Mouse (Mus musculus): Measurements from ENCODE around the gene Defb19.
A peak's percentile ranks its signal among the peaks of the same experiment; 100 is the strongest.

The Defb19 gene

GRCm38 (mm10) chr2:152607746-152608145, 27.6 kb upstream of the Defb19 start:
- DNase-seq (ENCODE audit: low read depth, low spot score): no peak
- no peaks in the 10 kb centered on the region for H3K27me3 ChIP-seq (ENCODE audit: control insufficient read depth, insufficient read depth, low read length, poor library complexity, severe bottlenecking)
- no peaks in the 10 kb centered on the region for H3K36me3 ChIP-seq (ENCODE audit: control insufficient read depth, insufficient read depth, low read length, poor library complexity, severe bottlenecking)

GRCm38 (mm10) chr2:152604057-152604456, 23.9 kb upstream of the Defb19 start, which contains the start of gene Defb36:
Defb36 (plus strand) TSS chr2:152604327.
- H3K36me3 ChIP-seq (ENCODE audit: control insufficient read depth, insufficient read depth, low read length, poor library complexity, severe bottlenecking): no peaks in the 10 kb centered on the region
- no peaks in the 10 kb centered on the region for H3K27me3 ChIP-seq (ENCODE audit: control insufficient read depth, insufficient read depth, low read length, poor library complexity, severe bottlenecking)
- peak; percentile 24 for DNase-seq (ENCODE audit: low read depth, low spot score)

- H3K27me3 ChIP-seq (ENCODE audit: control insufficient read depth, insufficient read depth, low read length, poor library complexity, severe bottlenecking): no peaks in the 10 kb centered on the region
Observed at GRCm38 (mm10) chr2:152601275-152601960, 21.3 kb upstream of the Defb19 start.

GRCm38 (mm10) chr2:152600076-152600475, 20.0 kb upstream of the Defb19 start:
- Histone ChIP-seq H3K27me3 (ENCODE audit: control insufficient read depth, insufficient read depth, low read length, poor library complexity, severe bottlenecking) (no peaks in the 10 kb centered on the region), H3K36me3 (ENCODE audit: control insufficient read depth, insufficient read depth, low read length, poor library complexity, severe bottlenecking) (no peaks in the 10 kb centered on the region)
- no peak for DNase-seq (ENCODE audit: low read depth, low spot score)

More at GRCm38 (mm10) chr2:152601275-152601960, 21.3 kb upstream of the Defb19 start:
- no peaks in the 10 kb centered on the region for H3K36me3 ChIP-seq (ENCODE audit: control insufficient read depth, insufficient read depth, low read length, poor library complexity, severe bottlenecking)
- DNase-seq (ENCODE audit: low read depth, low spot score): no peak

- no peak for DNase-seq (ENCODE audit: low read depth, low spot score)
- H3K36me3 ChIP-seq (ENCODE audit: control insufficient read depth, insufficient read depth, low read length, poor library complexity, severe bottlenecking): no peaks in the 10 kb centered on the region
- H3K27me3 ChIP-seq (ENCODE audit: control insufficient read depth, insufficient read depth, low read length, poor library complexity, severe bottlenecking): no peaks in the 10 kb centered on the region
Observed at GRCm38 (mm10) chr2:152599299-152599698, 19.2 kb upstream of the Defb19 start, which contains the start of gene Defb45. Defb45 (minus strand) TSS chr2:152599399.

- H3K36me3 ChIP-seq (ENCODE audit: control insufficient read depth, insufficient read depth, low read length, poor library complexity, severe bottlenecking): no peaks in the 10 kb centered on the region
- no peaks in the 10 kb centered on the region for H3K27me3 ChIP-seq (ENCODE audit: control insufficient read depth, insufficient read depth, low read length, poor library complexity, severe bottlenecking)
- no peak for DNase-seq (ENCODE audit: low read depth, low spot score)
Observed at GRCm38 (mm10) chr2:152589021-152589420, 8.9 kb upstream of the Defb19 start.

- no peaks in the 10 kb centered on the region for H3K36me3 ChIP-seq (ENCODE audit: control insufficient read depth, insufficient read depth, low read length, poor library complexity, severe bottlenecking)
- no peaks in the 10 kb centered on the region for H3K27me3 ChIP-seq (ENCODE audit: control insufficient read depth, insufficient read depth, low read length, poor library complexity, severe bottlenecking)
- no peak for DNase-seq (ENCODE audit: low read depth, low spot score)
Observed at GRCm38 (mm10) chr2:152588450-152588849, 8.3 kb upstream of the Defb19 start.

GRCm38 (mm10) chr2:152586926-152587560, 6.9 kb upstream of the Defb19 start:
- DNase-seq (ENCODE audit: low read depth, low spot score): peak; percentile 6
- no peaks in the 10 kb centered on the region for H3K27me3 ChIP-seq (ENCODE audit: control insufficient read depth, insufficient read depth, low read length, poor library complexity, severe bottlenecking)
- no peaks in the 10 kb centered on the region for H3K36me3 ChIP-seq (ENCODE audit: control insufficient read depth, insufficient read depth, low read length, poor library complexity, severe bottlenecking)

- Histone ChIP-seq H3K27me3 (ENCODE audit: control insufficient read depth, insufficient read depth, low read length, poor library complexity, severe bottlenecking) (no peaks in the 10 kb centered on the region), H3K36me3 (ENCODE audit: control insufficient read depth, insufficient read depth, low read length, poor library complexity, severe bottlenecking) (no peaks in the 10 kb centered on the region)
- DNase-seq (ENCODE audit: low read depth, low spot score): no peak
Observed at GRCm38 (mm10) chr2:152580612-152581011, 500 bp upstream of the Defb19 start.

- DNase-seq (ENCODE audit: low read depth, low spot score): no peak
- H3K27me3 ChIP-seq (ENCODE audit: control insufficient read depth, insufficient read depth, low read length, poor library complexity, severe bottlenecking): no peaks in the 10 kb centered on the region
- H3K36me3 ChIP-seq (ENCODE audit: control insufficient read depth, insufficient read depth, low read length, poor library complexity, severe bottlenecking): no peaks in the 10 kb centered on the region
Observed at GRCm38 (mm10) chr2:152573484-152573883, 6.6 kb downstream of the Defb19 start.

GRCm38 (mm10) chr2:152572114-152572794, 7.9 kb downstream of the Defb19 start, which contains the start of gene Defb21:
Defb21 (plus strand) TSS chr2:152572744.
- no peaks in the 10 kb centered on the region for H3K36me3 ChIP-seq (ENCODE audit: control insufficient read depth, insufficient read depth, low read length, poor library complexity, severe bottlenecking)
- peak; percentile 9 for DNase-seq (ENCODE audit: low read depth, low spot score)
- H3K27me3 ChIP-seq (ENCODE audit: control insufficient read depth, insufficient read depth, low read length, poor library complexity, severe bottlenecking): no peaks in the 10 kb centered on the region

- Histone ChIP-seq H3K27me3 (ENCODE audit: control insufficient read depth, insufficient read depth, low read length, poor library complexity, severe bottlenecking) (no peaks in the 10 kb centered on the region), H3K36me3 (ENCODE audit: control insufficient read depth, insufficient read depth, low read length, poor library complexity, severe bottlenecking) (no peaks in the 10 kb centered on the region)
- no peak for DNase-seq (ENCODE audit: low read depth, low spot score)
Observed at GRCm38 (mm10) chr2:152570313-152570712, 9.8 kb downstream of the Defb19 start.

GRCm38 (mm10) chr2:152569881-152570280, 10.2 kb downstream of the Defb19 start:
- DNase-seq (ENCODE audit: low read depth, low spot score): no peak
- Histone ChIP-seq H3K36me3 (ENCODE audit: control insufficient read depth, insufficient read depth, low read length, poor library complexity, severe bottlenecking) (no peaks in the 10 kb centered on the region), H3K27me3 (ENCODE audit: control insufficient read depth, insufficient read depth, low read length, poor library complexity, severe bottlenecking) (no peaks in the 10 kb centered on the region)

- H3K36me3 ChIP-seq (ENCODE audit: control insufficient read depth, insufficient read depth, low read length, poor library complexity, severe bottlenecking): no peaks in the 10 kb centered on the region
- DNase-seq (ENCODE audit: low read depth, low spot score): no peak
Observed at GRCm38 (mm10) chr2:152569038-152569437, 11.1 kb downstream of the Defb19 start, which contains the start of gene Gm17416. Gm17416 (plus strand) TSS chr2:152569338.

GRCm38 (mm10) chr2:152556655-152557054, 23.5 kb downstream of the Defb19 start:
- no peaks in the 10 kb centered on the region for H3K36me3 ChIP-seq (ENCODE audit: control insufficient read depth, insufficient read depth, low read length, poor library complexity, severe bottlenecking)
- DNase-seq (ENCODE audit: low read depth, low spot score): no peak
- H3K27me3 ChIP-seq (ENCODE audit: control insufficient read depth, insufficient read depth, low read length, poor library complexity, severe bottlenecking): no peaks in the 10 kb centered on the region

More at GRCm38 (mm10) chr2:152569038-152569437, 11.1 kb downstream of the Defb19 start, which contains the start of gene Gm17416:
- H3K27me3 ChIP-seq (ENCODE audit: control insufficient read depth, insufficient read depth, low read length, poor library complexity, severe bottlenecking): no peaks in the 10 kb centered on the region

Data from splenic B cell, adult 2 months (primary cell).